Mouse (Mus musculus) intestine, postnatal 0 days (tissue): ENCODE data around the gene Tbxas1. TPM values are rescaled to one million over a fixed set of nuclear protein-coding genes. Genes with fewer than 3 reads are reported as not detected.

Source experiments
- ATAC-seq: fragments of 200-750 bp; cut with Nextera tagmentation; 2 replicates; pipeline ENCODE4 v1.8.0; 2017; ENCODE audit warnings: mild to moderate bottlenecking, moderate TSS enrichment, moderate library complexity
- H3K27ac ChIP-seq: fragments of 300-500 bp; sonication (generic); 2 replicates; pipeline ENCODE4 v1.5.1; 2014; ENCODE audit warnings: mild to moderate bottlenecking, low read depth, low read length, moderate library complexity
- H3K27me3 ChIP-seq: fragments of 300-500 bp; sonication (generic); replicated peaks from 2 replicates; pipeline ENCODE4 v1.6.1; 2014; ENCODE audit warnings: low read length, mixed read lengths; ENCODE audit not compliant: control insufficient read depth, insufficient read depth
- H3K36me3 ChIP-seq: fragments of 300-500 bp; sonication (generic); 2 replicates; pipeline ENCODE4 v1.6.1; 2014; ENCODE audit warnings: mild to moderate bottlenecking, moderate library complexity; ENCODE audit not compliant: control insufficient read depth, insufficient read depth
- H3K4me1 ChIP-seq: fragments of 300-500 bp; sonication (generic); replicated peaks from 2 replicates; pipeline ENCODE4 v1.6.1; 2014; ENCODE audit warnings: antibody characterized with exemption, low read length, mixed read lengths; ENCODE audit not compliant: control insufficient read depth, insufficient read depth
- H3K4me2 ChIP-seq: fragments of 300-500 bp; sonication (generic); replicated peaks from 2 replicates; pipeline ENCODE4 v1.6.1; 2014; ENCODE audit warnings: low read depth, mild to moderate bottlenecking, moderate library complexity
- H3K4me3 ChIP-seq: fragments of 300-500 bp; sonication (generic); 2 replicates; pipeline ENCODE4 v1.5.1; 2014; ENCODE audit warnings: low read depth, low read length
- H3K9ac ChIP-seq: fragments of 300-500 bp; sonication (generic); 2 replicates; pipeline ENCODE4 v1.6.1; 2014; ENCODE audit warnings: mild to moderate bottlenecking, low read depth, low read length
- H3K9me3 ChIP-seq: fragments of 300-500 bp; sonication (generic); 2 replicates; pipeline ENCODE4 v1.6.1; 2016; ENCODE audit warnings: mixed run types; ENCODE audit not compliant: control insufficient read depth
- CTCF ChIP-seq: sonication (generic); IDR thresholded peaks from 2 replicates; pipeline ENCODE4 v1.5.1; 2016; ENCODE audit warnings: low read depth, mild to moderate bottlenecking, control low read depth, antibody characterized with exemption, moderate library complexity
- WGBS: fragments of 180-500 bp; shearing (Covaris S2); extraction: QIAGEN DNeasy Blood & Tissue Kit; methylation state at CpG from one replicate; pipeline ENCODE4 v1.1.7; 2014; 5-methylcytosine and 5-hydroxymethylcytosine counted together
- polyA plus RNA-seq: library from polyadenylated mRNA; unstranded; fragments of >200 nt; fragmentation: Nextera tagmentation; extraction: Ambion mirVana; gene quantifications from 2 replicates; pipeline ENCODE4 v1.2.1, GENCODE M21; 2015

The Tbxas1 gene
- polyA plus RNA-seq, 1 experiment from 2014 or later, result 2.1 TPM

GRCm38 (mm10) chr6:39058389-39058788, 183.2 kb downstream of the Tbxas1 start:
- TF ChIP-seq CTCF, result peak; percentile 60
- Histone ChIP-seq H3K9ac (no peak overlapping the region), H3K4me1 (peaks cover 4% of the 10 kb centered on the region; the same call in 1 of the 2 replicates), H3K4me2 (no peak overlapping the region), H3K27ac (no peak overlapping the region), H3K9me3 (no peaks in the 10 kb centered on the region), H3K36me3 (no peaks in the 10 kb centered on the region), H3K4me3 (no peak overlapping the region), H3K27me3 (no peaks in the 10 kb centered on the region)
- no peak for ATAC-seq
- WGBS, result 54% methylated on average over 3 of the region's 3 CpGs

GRCm38 (mm10) chr6:39058936-39059335, 183.7 kb downstream of the Tbxas1 start:
- Histone ChIP-seq H3K9ac (no peak overlapping the region), H3K4me2 (no peak overlapping the region), H3K4me3 (no peak overlapping the region), H3K36me3 (no peaks in the 10 kb centered on the region), H3K27ac (no peak overlapping the region), H3K4me1 (peaks cover 4% of the 10 kb centered on the region; the same call in 1 of the 2 replicates), H3K9me3 (no peaks in the 10 kb centered on the region), H3K27me3 (no peaks in the 10 kb centered on the region)
- ATAC-seq, result no peak
- 22% methylated on average over 3 of the region's 3 CpGs for WGBS
- no peak for TF ChIP-seq CTCF

GRCm38 (mm10) chr6:39059547-39060497, 184.6 kb downstream of the Tbxas1 start:
- Histone ChIP-seq H3K4me3 (no peak overlapping the region), H3K4me2 (no peak overlapping the region), H3K9ac (no peak overlapping the region), H3K27me3 (no peaks in the 10 kb centered on the region), H3K27ac (no peak overlapping the region), H3K4me1 (peaks cover 4% of the 10 kb centered on the region; the same call in 1 of the 2 replicates), H3K9me3 (no peaks in the 10 kb centered on the region), H3K36me3 (no peaks in the 10 kb centered on the region)
- 44% methylated on average over 12 of the region's 12 CpGs for WGBS
- TF ChIP-seq CTCF, result no peak
- ATAC-seq, result 0 out of 2 replicates have a peak, but pooled peaks have one; percentile 19

- no peaks in the 10 kb centered on the region for H3K36me3 ChIP-seq
- H3K27me3 ChIP-seq, result no peaks in the 10 kb centered on the region
- H3K27ac ChIP-seq, result no peak overlapping the region
- no peak overlapping the region for H3K4me3 ChIP-seq
- 49% methylated on average over 4 of the region's 4 CpGs for WGBS
- H3K9me3 ChIP-seq, result no peaks in the 10 kb centered on the region
- no peak overlapping the region for H3K4me2 ChIP-seq
- no peak for TF ChIP-seq CTCF
- H3K4me1 ChIP-seq, result peaks cover 4% of the 10 kb centered on the region; the same call in 1 of the 2 replicates
- no peak for ATAC-seq
- no peak overlapping the region for H3K9ac ChIP-seq
Observed at GRCm38 (mm10) chr6:39061180-39061579, 186.0 kb downstream of the Tbxas1 start.

- Histone ChIP-seq H3K9ac (no peak overlapping the region), H3K27ac (no peak overlapping the region), H3K4me2 (no peak overlapping the region), H3K9me3 (no peaks in the 10 kb centered on the region), H3K4me3 (no peak overlapping the region), H3K4me1 (peaks cover 4% of the 10 kb centered on the region; the same call in 1 of the 2 replicates), H3K27me3 (no peaks in the 10 kb centered on the region), H3K36me3 (no peaks in the 10 kb centered on the region)
- no peak for ATAC-seq
- WGBS, result 67% methylated on average over 2 of the region's 2 CpGs
- no peak for TF ChIP-seq CTCF
Observed at GRCm38 (mm10) chr6:39063541-39063940, 188.3 kb downstream of the Tbxas1 start.

- ATAC-seq, result peak; percentile 53
Observed at GRCm38 (mm10) chr6:39066935-39067578, 191.9 kb downstream of the Tbxas1 start.

More at GRCm38 (mm10) chr6:39066935-39067578, 191.9 kb downstream of the Tbxas1 start:
- Histone ChIP-seq H3K9me3 (no peaks in the 10 kb centered on the region), H3K9ac (no peak overlapping the region), H3K4me1 (no peaks in the 10 kb centered on the region), H3K4me3 (no peak overlapping the region), H3K27me3 (no peaks in the 10 kb centered on the region), H3K4me2 (no peak overlapping the region), H3K27ac (no peak overlapping the region), H3K36me3 (no peaks in the 10 kb centered on the region)
- 46% methylated on average over 12 of the region's 12 CpGs for WGBS
- peak; percentile 93 for TF ChIP-seq CTCF
